In the genomic region with DNA sequence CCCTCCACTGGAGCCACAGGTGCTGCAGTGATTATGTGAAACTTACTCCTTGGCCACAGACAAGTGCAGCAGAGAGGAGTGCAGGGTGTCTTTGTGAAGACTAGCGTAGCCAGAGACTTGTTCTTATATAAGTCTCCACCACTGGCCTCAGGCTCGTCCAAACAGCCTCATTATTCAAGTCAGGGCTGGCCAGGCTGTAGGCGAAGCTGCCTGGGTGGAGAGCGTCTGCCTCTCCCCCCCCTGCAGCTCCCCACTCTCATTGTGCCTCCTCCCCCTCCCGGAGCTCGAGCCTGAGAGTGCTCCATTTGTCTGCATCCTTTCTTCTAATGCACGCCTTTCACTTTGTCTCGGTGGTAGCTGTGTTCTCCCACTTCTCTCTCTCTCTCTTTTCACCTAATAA, we compare ENCODE assay signal across 9 mouse cellular contexts.
A peak's percentile ranks its signal among the peaks of the same experiment; 100 is the strongest.
DNase-seq lines count a peak whose midpoint lies in the region; ATAC-seq and TF ChIP-seq lines count a peak whose summit lies in the region.
"Had no signal": no experiment of that assay in that cellular context is flagged by ENCODE, and none has a peak within 500 bp of the region (broad histone marks: within the 10 kb centered on the region; RNA-seq: fewer than 3 reads in every experiment).

No protein-coding gene starts in this region.

- DNase-seq in forebrain, embryonic 10.5 days (ENCODE audit: extremely low spot score, low spot score), result no peak
- DNase-seq in forebrain, postnatal 0 days, result no peak
- peak; percentile 27 for DNase-seq in cerebellum, adult 8-10 months
- DNase-seq in forelimb bud, embryonic 11.5 days (ENCODE audit: low read depth, low spot score), result peak; percentile 19
- peak; percentile 18 for DNase-seq in midbrain, postnatal 0 days (ENCODE audit: low spot score)
- no peak for DNase-seq in thymus, postnatal 0 days (ENCODE audit: low spot score)
- no peak for DNase-seq in left cerebral cortex, postnatal 10 days (ENCODE audit: extremely low spot score in 1 of 2, low spot score in 2 of 2)

- no peak overlapping the region for H3K9ac ChIP-seq in forebrain, postnatal 0 days
- no peak overlapping the region for H3K9ac ChIP-seq in midbrain, postnatal 0 days (replicated peaks; ENCODE audit: low read length, poor library complexity, severe bottlenecking)

- peaks cover 39% of the 10 kb centered on the region for H3K4me1 ChIP-seq in forebrain, embryonic 10.5 days
- peaks cover 13% of the 10 kb centered on the region for H3K4me1 ChIP-seq in forebrain, postnatal 0 days (ENCODE audit: insufficient read depth)
- H3K4me1 ChIP-seq in midbrain, postnatal 0 days (ENCODE audit: insufficient read depth, low read length), result peaks cover 12% of the 10 kb centered on the region; the same call in 1 of the 2 replicates

- WGBS in forebrain, embryonic 10.5 days, result 8% methylated on average over 8 of the region's 8 CpGs
- 6% methylated on average over 8 of the region's 8 CpGs for WGBS in forebrain, postnatal 0 days
- WGBS in midbrain, postnatal 0 days, result 8% methylated on average over 8 of the region's 8 CpGs

- intact Hi-C loops in left cerebral cortex, postnatal 10 days (cut with DNase I), result loop anchor here (10.0 kb wide), 1 partner anchor 194 kb away; no protein-coding TSS in a partner anchor

- H3K36me3 ChIP-seq in forebrain, embryonic 10.5 days (replicated peaks), result no peaks in the 10 kb centered on the region
- no peaks in the 10 kb centered on the region for H3K36me3 ChIP-seq in forebrain, postnatal 0 days (ENCODE audit: insufficient read depth)
- H3K36me3 ChIP-seq in midbrain, postnatal 0 days (ENCODE audit: insufficient read depth, low read length), result no peaks in the 10 kb centered on the region

- no peak for ATAC-seq in forebrain, postnatal 0 days
- no peak for ATAC-seq in midbrain, postnatal 0 days (ENCODE audit: low FRiP score)
- no peak for ATAC-seq in CD4-positive, CD25-positive, alpha-beta regulatory T cell, adult 4 months

- no peak for TF ChIP-seq CTCF in forebrain, postnatal 0 days (IDR thresholded peaks at IDR 0.05; ENCODE audit: low read depth)
- no peak for TF ChIP-seq CTCF in midbrain, postnatal 0 days (IDR thresholded peaks at IDR 0.05)

- H3K27me3 ChIP-seq in forebrain, embryonic 10.5 days (ENCODE audit: poor library complexity, severe bottlenecking), result peaks cover 13% of the 10 kb centered on the region
- H3K27me3 ChIP-seq in forebrain, postnatal 0 days (ENCODE audit: insufficient read depth, low read length), result no peaks in the 10 kb centered on the region
- no peaks in the 10 kb centered on the region for H3K27me3 ChIP-seq in midbrain, postnatal 0 days (ENCODE audit: insufficient read depth, low read length)

- H3K4me3 ChIP-seq in forebrain, embryonic 10.5 days, result peak overlapping the region; percentile 29; the same call in 1 of the 2 replicates
- no peak overlapping the region for H3K4me3 ChIP-seq in forebrain, postnatal 0 days (ENCODE audit: low read depth, low read length)
- H3K4me3 ChIP-seq in midbrain, postnatal 0 days (ENCODE audit: low read depth, low read length), result no peak overlapping the region

- H3K27ac ChIP-seq in forebrain, embryonic 10.5 days, result peak overlapping the region; percentile 69
- H3K27ac ChIP-seq in forebrain, postnatal 0 days (ENCODE audit: low read depth, low read length), result no peak overlapping the region
- no peak overlapping the region for H3K27ac ChIP-seq in midbrain, postnatal 0 days (ENCODE audit: low read depth, low read length)
- H3K27ac ChIP-seq: macrophage had no signal

- H3K9me3 ChIP-seq in forebrain, embryonic 10.5 days, result peaks cover 7% of the 10 kb centered on the region; the same call in 1 of the 2 replicates
- H3K9me3 ChIP-seq in forebrain, postnatal 0 days (ENCODE audit: low read length), result 0 out of 2 replicates have a peak, but pooled peaks cover 8% of the 10 kb centered on the region
- H3K9me3 ChIP-seq in midbrain, postnatal 0 days (ENCODE audit: low read length), result no peaks in the 10 kb centered on the region

- no peak overlapping the region for H3K4me2 ChIP-seq in forebrain, postnatal 0 days (ENCODE audit: low read depth)
- H3K4me2 ChIP-seq in midbrain, postnatal 0 days (ENCODE audit: low read depth, low read length, poor library complexity, severe bottlenecking), result no peak overlapping the region; the same call in 1 of the 2 replicates

Comparison
In these comparisons a context has a peak if more than half of its experiments do, and no peak if none do; other contexts are left out.
1. DNase-seq: peak in cerebellum, adult 8-10 months (single experiment), forelimb bud, embryonic 11.5 days (single experiment) and midbrain, postnatal 0 days (single experiment); none in forebrain, embryonic 10.5 days (single experiment), forebrain, postnatal 0 days (single experiment), thymus, postnatal 0 days (single experiment) and left cerebral cortex, postnatal 10 days (0 of 2).